In the genomic region with DNA sequence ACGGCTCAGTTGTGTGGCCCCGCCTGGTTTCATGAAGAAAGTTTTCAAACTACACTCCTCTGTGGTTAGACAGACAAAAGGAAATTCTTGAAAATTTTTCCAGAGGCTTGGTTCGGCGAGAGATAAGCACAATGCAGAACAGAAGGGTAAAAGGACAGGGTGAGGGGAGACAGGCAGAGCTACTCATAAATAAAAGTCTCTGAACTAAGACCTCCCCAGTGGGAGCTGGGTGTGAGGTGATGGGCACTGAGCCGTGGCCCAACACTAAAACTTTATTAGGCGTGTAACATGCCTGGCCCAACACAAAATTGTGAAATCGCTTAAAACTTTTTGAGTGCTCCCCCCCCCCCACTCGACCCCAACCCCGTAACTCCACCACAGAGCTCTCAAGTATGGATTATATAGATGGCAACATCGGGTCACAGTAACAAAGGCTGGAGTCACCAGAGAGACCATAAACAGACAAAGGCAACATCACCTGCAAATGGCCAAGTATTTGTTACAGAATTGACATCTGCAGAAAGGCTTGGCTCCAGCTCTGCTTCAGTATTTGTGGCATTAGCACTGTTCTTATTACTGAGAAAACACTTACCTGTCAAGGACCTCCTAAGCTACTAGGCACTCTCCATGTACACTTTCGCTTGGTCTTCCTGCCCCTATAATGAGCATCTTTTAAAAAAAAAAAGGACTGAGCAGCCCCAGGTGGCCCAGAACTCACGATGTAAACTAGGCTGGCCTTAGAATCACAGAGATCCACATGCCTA, we compare ENCODE assay signal across 17 mouse cellular contexts.
DNase-seq lines count a peak whose midpoint lies in the region; ATAC-seq and TF ChIP-seq lines count a peak whose summit lies in the region.
"Had no signal": no experiment of that assay in that cellular context is flagged by ENCODE, and none has a peak within 500 bp of the region (broad histone marks: within the 10 kb centered on the region; RNA-seq: fewer than 3 reads in every experiment).

No protein-coding gene starts in this region.

- H3K27ac ChIP-seq in heart, embryonic 15.5 days: no peak overlapping the region
- peak overlapping the region; percentile 70 for H3K27ac ChIP-seq in kidney, embryonic 16.5 days (ENCODE audit: low read length)
- H3K27ac ChIP-seq: hindbrain, embryonic 12.5 days; intestine, embryonic 15.5 days; neural tube, embryonic 13.5 days had no signal

- H3K36me3 ChIP-seq in heart, embryonic 15.5 days: no peaks in the 10 kb centered on the region
- peaks cover 12% of the 10 kb centered on the region; the same call in 1 of the 2 replicates for H3K36me3 ChIP-seq in kidney, embryonic 16.5 days (ENCODE audit: insufficient read depth, low read length)
- H3K36me3 ChIP-seq: hindbrain, embryonic 12.5 days; neural tube, embryonic 13.5 days had no signal

- POLR2A ChIA-PET in Patski (lab: Charles Lee): no interaction called here

- peaks cover 27% of the 10 kb centered on the region for H3K4me1 ChIP-seq in heart, embryonic 15.5 days (replicated peaks)
- peaks cover 47% of the 10 kb centered on the region for H3K4me1 ChIP-seq in kidney, embryonic 16.5 days (ENCODE audit: insufficient read depth, low read length)
- H3K4me1 ChIP-seq: hindbrain, embryonic 12.5 days; neural tube, embryonic 13.5 days had no signal

- no peaks in the 10 kb centered on the region for H3K9me3 ChIP-seq in heart, embryonic 15.5 days (replicated peaks)
- peaks cover 3% of the 10 kb centered on the region; the same call in 1 of the 2 replicates for H3K9me3 ChIP-seq in kidney, embryonic 16.5 days (ENCODE audit: low read length)
- H3K9me3 ChIP-seq: hindbrain, embryonic 12.5 days; intestine, embryonic 15.5 days; neural tube, embryonic 13.5 days had no signal

- CTCF ChIA-PET in Patski (lab: Charles Lee): no interaction called here

- no peak for DNase-seq in heart, adult 9 months (ENCODE audit: low spot score in 2 of 2)
- no peak for DNase-seq in kidney, postnatal 25 days
- DNase-seq in Patski (ENCODE audit: low read depth, low spot score) (no peak), adipocyte (ENCODE audit: low spot score) (no peak)
- DNase-seq in induced T-regulatory cell, adult 2 months (ENCODE audit: low read depth): peak; percentile 31
- DNase-seq in spleen, adult 18-20 months: no peak
- DNase-seq: adrenal gland, adult 8-10 months; cerebellum, postnatal 10 days; liver, postnatal 0 days; midbrain, embryonic 14.5 days; right cerebral cortex, adult 18-20 months; thymus, postnatal 36 days had no signal

- TF ChIP-seq CTCF in Patski (IDR thresholded peaks at IDR 0.05): no peak

- in situ Hi-C loops in Patski (cut with MboI; ENCODE audit: low pct_unique_long_range_greater_than_20kb): no loop called here

- no peaks in the 10 kb centered on the region for H3K27me3 ChIP-seq in heart, embryonic 15.5 days
- H3K27me3 ChIP-seq in kidney, embryonic 16.5 days (ENCODE audit: insufficient read depth, low read length): no peaks in the 10 kb centered on the region
- H3K27me3 ChIP-seq in Patski: no peaks in the 10 kb centered on the region
- H3K27me3 ChIP-seq: hindbrain, embryonic 12.5 days; intestine, embryonic 15.5 days; neural tube, embryonic 13.5 days had no signal

- no peak overlapping the region for H3K4me2 ChIP-seq in heart, embryonic 15.5 days
- H3K4me2 ChIP-seq in kidney, embryonic 16.5 days (replicated peaks; ENCODE audit: low read depth, low read length): peak overlapping the region; percentile 36
- H3K4me2 ChIP-seq: hindbrain, embryonic 12.5 days; intestine, embryonic 15.5 days; neural tube, embryonic 13.5 days had no signal

- H3K4me3 ChIP-seq in heart, embryonic 15.5 days: no peak overlapping the region
- H3K4me3 ChIP-seq in kidney, embryonic 16.5 days (ENCODE audit: low read length): no peak overlapping the region
- H3K4me3 ChIP-seq: hindbrain, embryonic 12.5 days; intestine, embryonic 15.5 days; neural tube, embryonic 13.5 days had no signal

- no peak overlapping the region for H3K9ac ChIP-seq in heart, embryonic 15.5 days
- H3K9ac ChIP-seq in kidney, embryonic 16.5 days (replicated peaks; ENCODE audit: low read length): peak overlapping the region; percentile 32
- H3K9ac ChIP-seq: hindbrain, embryonic 12.5 days; intestine, embryonic 15.5 days; liver, postnatal 0 days; neural tube, embryonic 13.5 days had no signal

- peak; percentile 47; the same call in 1 of the 2 replicates for ATAC-seq in heart, embryonic 15.5 days (replicated peaks; ENCODE audit: insufficient number of reproducible peaks, insufficient read depth, low FRiP score, low read depth)
- ATAC-seq in kidney, embryonic 16.5 days (ENCODE audit: low FRiP score, low TSS enrichment): peak; percentile 92
- ATAC-seq in Patski: peak; percentile 39
- ATAC-seq: intestine, embryonic 15.5 days; liver, postnatal 0 days had no signal

- WGBS in heart, embryonic 15.5 days: 58% methylated on average over 12 of the region's 12 CpGs
- WGBS in kidney, embryonic 16.5 days: 26% methylated on average over 12 of the region's 12 CpGs

Comparison
In these comparisons a context has a peak if more than half of its experiments do, and no peak if none do; other contexts are left out.
1. ATAC-seq: peak in every context shown above with its lines; median percentile 92 in kidney, embryonic 16.5 days; 47 in heart, embryonic 15.5 days; 39 in Patski.